Mouse (Mus musculus) gastrocnemius, postnatal 4 days (tissue): ENCODE results near the gene Iqca. TPM values are rescaled to one million over a fixed set of nuclear protein-coding genes. Genes with fewer than 3 reads are reported as not detected.

Experiments used
- total RNA-seq, 2 experiments: library from RNA; stranded (reverse); gene quantifications; 2 replicates each; pipeline ENCODE4 v1.2.3; 2021

The Iqca gene
- total RNA-seq, 2 experiments from 2014 or later, result not detected

Other genes starting within 250 kb of the Iqca start
- gene Gbx2, start 222.2 kb downstream of the Iqca start, total RNA-seq, result not detected
- gene Asb18, start 138.7 kb downstream of the Iqca start, total RNA-seq, result 10 to 100 TPM in 1 of 2 experiments, 1 to 10 TPM in 1; 8.6 to 10.7 TPM
- 10 to 100 TPM; 12.7 to 18.9 TPM for gene Ackr3, start 50.6 kb upstream of the Iqca start, total RNA-seq